Mouse (Mus musculus): ENCODE data around the gene Zfp382. TPM values are rescaled to one million over a fixed set of nuclear protein-coding genes. Genes with fewer than 3 reads are reported as not detected.

The Zfp382 gene
- polyA plus RNA-seq (2014; fragmentation: Nextera tagmentation; extraction: Ambion mirVana), result 5.8 and 6.5 TPM in 2 replicates

GRCm38 (mm10) chr7:30121308-30122187, at the start of gene Zfp382:
Zfp382 (plus strand) TSS chr7:30121942.
- Histone ChIP-seq H3K9ac (ENCODE audit: low read depth, low read length) (peak within 1 kb of the TSS; percentile 85), H3K36me3 (ENCODE audit: control insufficient read depth, insufficient read depth, low read length) (peaks cover 15% of the 10 kb centered on the region), H3K27ac (replicated peaks; ENCODE audit: low read depth, low read length) (peak within 1 kb of the TSS; percentile 85), H3K9me3 (ENCODE audit: control insufficient read depth, low read length) (no peaks in the 10 kb centered on the region), H3K4me3 (ENCODE audit: low read depth, low read length) (peak within 1 kb of the TSS; percentile 59), H3K27me3 (replicated peaks; ENCODE audit: control insufficient read depth, insufficient read depth, low read length) (no peaks in the 10 kb centered on the region), H3K4me2 (ENCODE audit: low read depth, low read length) (peak within 1 kb of the TSS; percentile 90), H3K4me1 (ENCODE audit: control insufficient read depth, insufficient read depth, low read length) (0 out of 2 replicates have a peak, but pooled peaks cover 7% of the 10 kb centered on the region)
- peak; percentile 95 for DNase-seq (ENCODE audit: low spot score)
- peak; percentile 96 for ATAC-seq (ENCODE audit: low read depth)
- under 1% methylated on average over 46 of the region's 61 CpGs for WGBS

GRCm38 (mm10) chr7:30072146-30073028, 49.4 kb upstream of the Zfp382 start, which contains the start of gene Zfp82:
Zfp82 (minus strand) TSS chr7:30072900.
- H3K4me2 ChIP-seq (ENCODE audit: low read depth, low read length), result peak within 1 kb of the TSS; percentile 84
- H3K4me3 ChIP-seq (ENCODE audit: low read depth, low read length), result peak within 1 kb of the TSS; percentile 75
- no peaks in the 10 kb centered on the region for H3K9me3 ChIP-seq (ENCODE audit: control insufficient read depth, low read length)
- peaks cover 24% of the 10 kb centered on the region for H3K36me3 ChIP-seq (ENCODE audit: control insufficient read depth, insufficient read depth, low read length)
- peak within 1 kb of the TSS; percentile 80 for H3K9ac ChIP-seq (ENCODE audit: low read depth, low read length)
- ATAC-seq (ENCODE audit: low read depth) (peak; percentile 91), DNase-seq (ENCODE audit: low spot score) (peak; percentile 94)
- 1% methylated on average over 45 of the region's 50 CpGs for WGBS
- H3K4me1 ChIP-seq (ENCODE audit: control insufficient read depth, insufficient read depth, low read length), result no peaks in the 10 kb centered on the region
- peak within 1 kb of the TSS; percentile 63 for H3K27ac ChIP-seq (replicated peaks; ENCODE audit: low read depth, low read length)
- H3K27me3 ChIP-seq (replicated peaks; ENCODE audit: control insufficient read depth, insufficient read depth, low read length), result no peaks in the 10 kb centered on the region

- ATAC-seq (ENCODE audit: low read depth), result no peak
- Histone ChIP-seq H3K36me3 (ENCODE audit: control insufficient read depth, insufficient read depth, low read length) (peaks cover 30% of the 10 kb centered on the region), H3K27me3 (replicated peaks; ENCODE audit: control insufficient read depth, insufficient read depth, low read length) (no peaks in the 10 kb centered on the region), H3K4me2 (ENCODE audit: low read depth, low read length) (no peak overlapping the region), H3K4me1 (ENCODE audit: control insufficient read depth, insufficient read depth, low read length) (peaks cover 16% of the 10 kb centered on the region), H3K4me3 (ENCODE audit: low read depth, low read length) (no peak overlapping the region), H3K27ac (replicated peaks; ENCODE audit: low read depth, low read length) (no peak overlapping the region), H3K9me3 (ENCODE audit: control insufficient read depth, low read length) (no peaks in the 10 kb centered on the region), H3K9ac (ENCODE audit: low read depth, low read length) (no peak overlapping the region)
- DNase-seq (ENCODE audit: low spot score), result no peak
- 89% methylated on average over 9 of the region's 9 CpGs for WGBS
Measured at GRCm38 (mm10) chr7:30086524-30086923, 35.2 kb upstream of the Zfp382 start.

GRCm38 (mm10) chr7:30089405-30089804, 32.3 kb upstream of the Zfp382 start:
- H3K4me3 ChIP-seq (ENCODE audit: low read depth, low read length), result peak overlapping the region; percentile 60
- no peak for ATAC-seq (ENCODE audit: low read depth)
- H3K27ac ChIP-seq (replicated peaks; ENCODE audit: low read depth, low read length), result no peak overlapping the region
- no peaks in the 10 kb centered on the region for H3K27me3 ChIP-seq (replicated peaks; ENCODE audit: control insufficient read depth, insufficient read depth, low read length)
- H3K4me2 ChIP-seq (ENCODE audit: low read depth, low read length), result peak overlapping the region; percentile 74
- peaks cover 16% of the 10 kb centered on the region for H3K4me1 ChIP-seq (ENCODE audit: control insufficient read depth, insufficient read depth, low read length)
- no peak for DNase-seq (ENCODE audit: low spot score)
- peaks cover 26% of the 10 kb centered on the region for H3K36me3 ChIP-seq (ENCODE audit: control insufficient read depth, insufficient read depth, low read length)
- peak overlapping the region; percentile 76 for H3K9ac ChIP-seq (ENCODE audit: low read depth, low read length)
- WGBS, result 9% methylated on average over 6 of the region's 6 CpGs
- no peaks in the 10 kb centered on the region for H3K9me3 ChIP-seq (ENCODE audit: control insufficient read depth, low read length)

- H3K4me1 ChIP-seq (ENCODE audit: control insufficient read depth, insufficient read depth, low read length), result peaks cover 16% of the 10 kb centered on the region
- H3K4me2 ChIP-seq (ENCODE audit: low read depth, low read length), result peak within 1 kb of the TSS; percentile 74
- ATAC-seq (ENCODE audit: low read depth) (peak; percentile 93), DNase-seq (ENCODE audit: low spot score) (peak; percentile 99)
- no peaks in the 10 kb centered on the region for H3K9me3 ChIP-seq (ENCODE audit: control insufficient read depth, low read length)
- peak within 1 kb of the TSS; percentile 76 for H3K9ac ChIP-seq (ENCODE audit: low read depth, low read length)
- peak within 1 kb of the TSS; percentile 81 for H3K27ac ChIP-seq (replicated peaks; ENCODE audit: low read depth, low read length)
- peaks cover 18% of the 10 kb centered on the region for H3K36me3 ChIP-seq (ENCODE audit: control insufficient read depth, insufficient read depth, low read length)
- no peaks in the 10 kb centered on the region for H3K27me3 ChIP-seq (replicated peaks; ENCODE audit: control insufficient read depth, insufficient read depth, low read length)
- H3K4me3 ChIP-seq (ENCODE audit: low read depth, low read length), result peak within 1 kb of the TSS; percentile 60
- WGBS, result under 1% methylated on average over 40 of the region's 40 CpGs
Measured at GRCm38 (mm10) chr7:30090092-30090969, 31.4 kb upstream of the Zfp382 start, which contains the start of the genes Gm26920 and Zfp566. Gm26920 (minus strand) TSS chr7:30090410. Zfp566 (minus strand) TSS chr7:30090527.

GRCm38 (mm10) chr7:30090970-30091585, 30.7 kb upstream of the Zfp382 start:
- Histone ChIP-seq H3K9me3 (ENCODE audit: control insufficient read depth, low read length) (no peaks in the 10 kb centered on the region), H3K27me3 (replicated peaks; ENCODE audit: control insufficient read depth, insufficient read depth, low read length) (no peaks in the 10 kb centered on the region), H3K4me1 (ENCODE audit: control insufficient read depth, insufficient read depth, low read length) (peaks cover 16% of the 10 kb centered on the region), H3K4me3 (ENCODE audit: low read depth, low read length) (peak overlapping the region; percentile 60), H3K36me3 (ENCODE audit: control insufficient read depth, insufficient read depth, low read length) (peaks cover 10% of the 10 kb centered on the region), H3K9ac (ENCODE audit: low read depth, low read length) (peak overlapping the region; percentile 76), H3K27ac (replicated peaks; ENCODE audit: low read depth, low read length) (peak overlapping the region; percentile 81), H3K4me2 (ENCODE audit: low read depth, low read length) (peak overlapping the region; percentile 74)
- DNase-seq (ENCODE audit: low spot score) (peak; percentile 70), ATAC-seq (ENCODE audit: low read depth) (no peak)
- 10% methylated on average over 9 of the region's 9 CpGs for WGBS

- Histone ChIP-seq H3K4me1 (ENCODE audit: control insufficient read depth, insufficient read depth, low read length) (peaks cover 18% of the 10 kb centered on the region), H3K4me3 (ENCODE audit: low read depth, low read length) (no peak overlapping the region), H3K9ac (ENCODE audit: low read depth, low read length) (no peak overlapping the region), H3K9me3 (ENCODE audit: control insufficient read depth, low read length) (no peaks in the 10 kb centered on the region), H3K36me3 (ENCODE audit: control insufficient read depth, insufficient read depth, low read length) (0 out of 2 replicates have a peak, but pooled peaks cover 5% of the 10 kb centered on the region), H3K27ac (replicated peaks; ENCODE audit: low read depth, low read length) (no peak overlapping the region), H3K27me3 (replicated peaks; ENCODE audit: control insufficient read depth, insufficient read depth, low read length) (no peaks in the 10 kb centered on the region), H3K4me2 (ENCODE audit: low read depth, low read length) (no peak overlapping the region)
- no peak for ATAC-seq (ENCODE audit: low read depth)
- no peak for DNase-seq (ENCODE audit: low spot score)
- WGBS, result 75% methylated on average over 9 of the region's 9 CpGs
Measured at GRCm38 (mm10) chr7:30092666-30093065, 29.1 kb upstream of the Zfp382 start.

Measured in embryonic facial prominence, embryonic 14.5 days (tissue).